Mouse (Mus musculus): Measurements from ENCODE around the gene Zscan22. TPM values are rescaled to one million over a fixed set of nuclear protein-coding genes. Genes with fewer than 3 reads are reported as not detected.

Gene Zscan22
- total RNA-seq, 1 experiment: 5.7 TPM

DNA sequence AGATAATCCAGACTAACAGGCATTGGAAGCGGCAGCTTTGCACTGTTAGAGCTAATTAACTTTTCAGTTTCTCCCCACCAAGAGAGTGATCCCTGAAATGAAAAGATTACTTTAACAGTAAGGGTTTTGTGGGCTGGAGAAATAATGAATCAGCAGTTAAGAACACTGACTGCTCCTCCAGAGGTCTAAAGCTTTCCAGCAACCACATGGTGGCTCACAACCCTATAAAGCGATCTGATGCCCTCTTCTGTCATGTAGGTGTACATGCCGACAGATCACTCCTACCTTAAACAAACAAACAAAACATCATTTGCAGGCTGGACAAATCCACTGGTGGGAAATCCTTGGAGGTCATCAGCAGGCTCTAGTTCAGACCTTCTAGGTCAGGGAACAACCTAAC, 57.3 kb downstream of the Zscan22 start:
- DNase-seq (ENCODE audit: low read depth, low spot score): no peak
- in situ Hi-C loops (cut with MboI; ENCODE audit: low sequenced_read_pairs in 2 of 2, unreplicated experiment in 2 of 2): no loop called here
- H3K4me3 ChIP-seq (ENCODE audit: insufficient read depth in 1 of 2, low read depth in 1 of 2, low read length in 2 of 2, poor library complexity in 1 of 2, severe bottlenecking in 1 of 2): no peak overlapping the region

DNA sequence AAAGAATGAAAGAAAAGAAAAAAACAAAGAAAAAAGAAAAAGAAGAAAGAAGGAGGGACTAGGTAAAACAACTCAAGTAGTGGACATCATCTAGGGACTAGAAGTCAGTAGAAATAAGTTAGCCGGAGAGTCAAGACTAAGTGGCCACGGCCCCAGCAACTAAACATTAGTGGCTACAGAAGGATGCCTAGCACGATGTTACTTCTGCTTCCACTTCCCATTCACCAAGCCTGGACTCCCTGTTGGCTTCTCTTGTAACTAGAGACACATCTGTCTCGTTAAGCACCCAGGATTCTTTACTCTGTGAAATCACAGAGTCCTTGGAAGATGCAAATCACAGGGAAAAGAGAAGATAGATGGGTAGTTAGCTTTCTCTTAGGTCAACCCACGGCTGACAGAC, 59.9 kb downstream of the Zscan22 start:
- Histone ChIP-seq H3K4me1 (ENCODE audit: control insufficient read depth in 2 of 2, insufficient read depth in 2 of 2, low read length in 2 of 2, poor library complexity in 1 of 2) (peaks cover 2 to 4% of the 10 kb centered on the region in 2 experiments; a peak in 2 of 4 replicates), H3K27ac (ENCODE audit: insufficient read depth, low read depth, low read length, poor library complexity, severe bottlenecking) (no peak overlapping the region), H3K4me3 (ENCODE audit: insufficient read depth in 1 of 2, low read depth in 1 of 2, low read length in 2 of 2, poor library complexity in 1 of 2, severe bottlenecking in 1 of 2) (no peak overlapping the region), H3K36me3 (ENCODE audit: control insufficient read depth, insufficient read depth, low read length, poor library complexity, severe bottlenecking) (no peaks in the 10 kb centered on the region), H3K9me3 (ENCODE audit: control insufficient read depth, insufficient read depth, low read depth, low read length) (no peaks in the 10 kb centered on the region), H3K9ac (ENCODE audit: insufficient read depth, low read depth, low read length, poor library complexity, severe bottlenecking) (no peak overlapping the region)
- in situ Hi-C loops (cut with MboI; ENCODE audit: low sequenced_read_pairs in 2 of 2, unreplicated experiment in 2 of 2): no loop called here
- DNase-seq (ENCODE audit: low read depth, low spot score): no peak
- TF ChIP-seq ZC3H11A (IDR thresholded peaks at IDR 0.05; ENCODE audit: borderline replicate concordance, low read depth, low read length) (no peak), HCFC1 (IDR thresholded peaks at IDR 0.05; ENCODE audit: borderline replicate concordance, insufficient read depth, low read length) (no peak), CHD2 (IDR thresholded peaks at IDR 0.05; ENCODE audit: low read depth, low read length) (no peak), ZNF384 (IDR thresholded peaks at IDR 0.05; ENCODE audit: low read depth, low read length) (no peak), MAFK (IDR thresholded peaks at IDR 0.05; ENCODE audit: insufficient read depth, low read depth, low read length) (no peak)

More for the DNA sequence above, 57.3 kb downstream of the Zscan22 start:
- TF ChIP-seq CHD2 (IDR thresholded peaks at IDR 0.05; ENCODE audit: low read depth, low read length) (no peak), ZNF384 (IDR thresholded peaks at IDR 0.05; ENCODE audit: low read depth, low read length) (no peak), MAFK (IDR thresholded peaks at IDR 0.05; ENCODE audit: insufficient read depth, low read depth, low read length) (no peak), HCFC1 (IDR thresholded peaks at IDR 0.05; ENCODE audit: borderline replicate concordance, insufficient read depth, low read length) (no peak), ZC3H11A (IDR thresholded peaks at IDR 0.05; ENCODE audit: borderline replicate concordance, low read depth, low read length) (no peak)
- Histone ChIP-seq H3K9ac (ENCODE audit: insufficient read depth, low read depth, low read length, poor library complexity, severe bottlenecking) (no peak overlapping the region), H3K9me3 (ENCODE audit: control insufficient read depth, insufficient read depth, low read depth, low read length) (no peaks in the 10 kb centered on the region), H3K36me3 (ENCODE audit: control insufficient read depth, insufficient read depth, low read length, poor library complexity, severe bottlenecking) (no peaks in the 10 kb centered on the region), H3K4me1 (ENCODE audit: control insufficient read depth in 2 of 2, insufficient read depth in 2 of 2, low read length in 2 of 2, poor library complexity in 1 of 2) (peaks cover 0 to 7% of the 10 kb centered on the region in 2 experiments; a peak in 2 of 4 replicates), H3K27ac (ENCODE audit: insufficient read depth, low read depth, low read length, poor library complexity, severe bottlenecking) (no peak overlapping the region)

Other genes starting within 250 kb of the Zscan22 start
- gene Vmn2r55, start 212.8 kb upstream of the Zscan22 start, total RNA-seq (2012; rRNA removed): not detected in 2 replicates
- not detected in 2 replicates for gene Vmn2r56, start 162.8 kb upstream of the Zscan22 start, total RNA-seq (2012; rRNA removed)
- 13.3 and 19.2 TPM in 2 replicates for gene Zscan18, start 94.2 kb upstream of the Zscan22 start, total RNA-seq (2012; rRNA removed)
- 10.3 and 13.6 TPM in 2 replicates for gene Zfp329, start 79.0 kb upstream of the Zscan22 start, total RNA-seq (2012; rRNA removed)
- gene Zfp110, start 63.1 kb upstream of the Zscan22 start, total RNA-seq (2012; rRNA removed): 53.9 and 65.9 TPM in 2 replicates
- gene Zfp128, start 16.6 kb upstream of the Zscan22 start, total RNA-seq (2012; rRNA removed): 1.4 and 1.8 TPM in 2 replicates
- 3,358 and 4,390 TPM in 2 replicates for gene Rps5, start 24.5 kb downstream of the Zscan22 start, total RNA-seq (2012; rRNA removed)
- gene Rnf225, start 29.6 kb downstream of the Zscan22 start, total RNA-seq (2012; rRNA removed): 4.4 and 6.9 TPM in 2 replicates
- gene Zfp324, start 68.0 kb downstream of the Zscan22 start, total RNA-seq (2012; rRNA removed): 4.7 and 5.6 TPM in 2 replicates
- gene Zfp446, start 80.0 kb downstream of the Zscan22 start, total RNA-seq (2012; rRNA removed): 6.4 and 7.3 TPM in 2 replicates
- gene Slc27a5, start 100.4 kb downstream of the Zscan22 start, total RNA-seq (2012; rRNA removed): 0.45 and 0.69 TPM in 2 replicates
- 2,698 and 2,854 TPM in 2 replicates for gene Trim28, start 101.3 kb downstream of the Zscan22 start, total RNA-seq (2012; rRNA removed)
- 23.7 and 26.7 TPM in 2 replicates for gene Zbtb45, start 112.2 kb downstream of the Zscan22 start, total RNA-seq (2012; rRNA removed)
- gene Chmp2a, start 137.0 kb downstream of the Zscan22 start, total RNA-seq (2012; rRNA removed): 103 and 143 TPM in 2 replicates
- gene Ube2m, start 140.5 kb downstream of the Zscan22 start, total RNA-seq (2012; rRNA removed): 73.8 and 92.8 TPM in 2 replicates
- gene Mzf1, start 156.9 kb downstream of the Zscan22 start, total RNA-seq (2012; rRNA removed): 3.2 and 3.8 TPM in 2 replicates
- gene Vmn1r85, start 197.4 kb downstream of the Zscan22 start, total RNA-seq (2012; rRNA removed): not detected in 2 replicates
- not detected in 2 replicates for gene Vmn1r86, start 222.1 kb downstream of the Zscan22 start, total RNA-seq (2012; rRNA removed)
- not detected in 2 replicates for gene Vmn1r87, start 242.3 kb downstream of the Zscan22 start, total RNA-seq (2012; rRNA removed)

All from ES-E14 (cell line).